Mouse (Mus musculus): Measurements from ENCODE around the gene Gm815.

Gene Gm815

GRCm38 (mm10) chr19:26885616-26886015, at the start of gene Gm815:
TSS of gene Gm815 (plus strand) at chr19:26885881.
- no peak for DNase-seq

DNA sequence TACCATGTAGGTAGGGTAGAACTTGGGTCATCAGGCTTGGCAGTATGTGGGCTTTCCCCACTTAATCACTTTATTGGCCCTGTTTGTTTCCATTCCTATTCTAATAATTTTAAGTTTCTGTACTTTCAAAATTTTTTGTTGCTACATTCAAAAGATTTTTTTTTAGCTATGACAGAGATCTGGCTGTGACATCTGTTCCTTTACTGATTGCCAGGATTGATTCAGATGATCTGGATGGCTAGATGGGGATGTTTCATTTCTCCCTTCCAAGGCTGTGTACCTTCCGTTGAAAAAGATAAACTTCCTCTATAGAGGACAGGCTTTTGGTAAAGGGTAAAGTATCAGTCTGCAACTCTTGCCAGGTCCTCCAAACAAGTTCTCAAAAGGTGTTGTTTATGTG, 48.1 kb upstream of the Gm815 start:
- DNase-seq = no peak

GRCm38 (mm10) chr19:26843896-26844295, 41.8 kb upstream of the Gm815 start:
- DNase-seq = no peak

- peak in 1 of 2 experiments; percentile 10 for DNase-seq
Observed at GRCm38 (mm10) chr19:26844813-26845212, 40.9 kb upstream of the Gm815 start.

DNA sequence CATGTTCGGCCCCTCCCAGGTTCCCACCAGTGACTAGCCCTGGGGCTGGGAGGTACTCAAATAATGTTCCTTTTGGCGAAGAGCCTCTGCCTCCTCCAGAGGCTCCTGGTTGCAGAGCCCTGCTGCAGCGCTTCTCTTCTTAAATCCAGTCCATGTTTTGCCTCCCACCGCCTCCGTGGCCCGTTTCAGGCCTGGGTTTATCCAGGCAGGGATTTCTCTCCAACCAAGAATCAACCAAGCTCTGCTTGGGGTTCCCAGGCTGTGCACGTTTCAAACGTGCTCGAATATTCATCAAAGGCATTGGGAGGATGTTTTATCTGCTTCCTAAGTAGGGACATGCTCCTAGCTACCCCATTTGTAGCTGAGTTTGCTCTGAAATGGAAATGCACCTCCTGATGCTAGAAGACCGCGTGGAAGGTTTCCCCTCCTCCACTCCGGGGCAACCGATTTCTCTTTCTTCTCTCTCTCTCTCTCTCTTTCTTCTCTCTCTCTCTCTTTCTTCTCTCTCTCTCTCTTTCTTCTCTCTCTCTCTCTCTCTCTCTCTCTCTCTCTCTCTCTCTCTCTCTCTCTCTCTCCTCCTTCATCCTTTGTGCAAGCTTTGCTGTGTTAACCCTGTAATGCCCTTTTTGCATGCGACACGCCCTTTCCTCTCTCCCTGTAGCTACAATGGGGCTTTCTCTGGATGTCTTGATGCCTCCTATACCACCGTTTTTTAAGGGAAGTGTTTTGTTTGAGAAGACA, 40.2 kb upstream of the Gm815 start:
- DNase-seq = peak; percentile 81 to 89

DNA sequence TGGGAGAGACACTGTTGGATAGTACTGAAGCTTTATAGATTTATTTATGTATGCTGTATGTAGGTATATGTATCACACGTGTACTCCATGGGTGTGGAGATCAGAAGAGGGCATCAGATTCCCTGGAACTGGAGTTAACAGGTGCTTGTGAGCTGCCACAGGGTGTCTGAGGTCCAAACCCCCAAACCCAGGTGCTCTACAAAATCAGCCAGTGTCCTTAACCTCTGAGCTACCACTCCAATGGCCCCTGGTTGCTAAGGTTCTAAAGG, 39.7 kb upstream of the Gm815 start:
- DNase-seq = no peak

DNA sequence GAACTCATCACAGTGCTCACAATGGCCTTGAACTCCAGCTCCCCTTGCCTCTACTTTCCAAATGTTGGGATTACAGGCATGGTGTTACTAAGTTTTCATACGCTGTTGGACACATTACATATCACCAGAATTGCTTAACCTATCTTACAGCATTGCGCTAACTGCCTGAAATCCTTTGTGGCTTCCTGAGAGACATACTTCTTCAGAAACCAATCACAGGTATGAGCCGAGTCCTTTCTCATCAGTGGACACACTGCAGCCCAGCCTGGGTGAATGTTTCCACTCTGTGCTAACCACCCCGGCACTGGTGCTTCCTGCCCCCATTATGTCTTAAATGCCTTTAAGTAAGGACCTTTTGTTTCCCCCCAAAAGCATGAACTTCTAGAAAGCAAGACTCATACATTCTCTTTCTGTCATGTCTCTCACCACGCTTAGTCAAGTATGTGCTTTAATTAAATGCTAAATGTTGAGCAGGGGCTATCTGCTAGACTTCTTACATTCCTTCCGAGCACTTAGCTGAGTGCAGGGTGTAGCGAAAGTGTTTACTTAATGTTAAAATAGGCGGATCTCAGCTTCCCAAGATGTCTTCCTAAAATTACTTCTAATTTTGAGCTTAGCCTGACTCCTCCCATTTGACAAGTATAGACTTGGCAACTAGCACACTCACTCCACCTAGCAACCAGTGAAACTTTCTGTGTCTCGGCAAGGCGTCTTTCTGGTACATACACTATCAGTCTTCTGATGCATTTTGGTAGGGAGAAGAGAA, 34.5 kb upstream of the Gm815 start:
- no peak for DNase-seq

GRCm38 (mm10) chr19:26852325-26852900, 33.3 kb upstream of the Gm815 start:
- DNase-seq = no peak

DNA sequence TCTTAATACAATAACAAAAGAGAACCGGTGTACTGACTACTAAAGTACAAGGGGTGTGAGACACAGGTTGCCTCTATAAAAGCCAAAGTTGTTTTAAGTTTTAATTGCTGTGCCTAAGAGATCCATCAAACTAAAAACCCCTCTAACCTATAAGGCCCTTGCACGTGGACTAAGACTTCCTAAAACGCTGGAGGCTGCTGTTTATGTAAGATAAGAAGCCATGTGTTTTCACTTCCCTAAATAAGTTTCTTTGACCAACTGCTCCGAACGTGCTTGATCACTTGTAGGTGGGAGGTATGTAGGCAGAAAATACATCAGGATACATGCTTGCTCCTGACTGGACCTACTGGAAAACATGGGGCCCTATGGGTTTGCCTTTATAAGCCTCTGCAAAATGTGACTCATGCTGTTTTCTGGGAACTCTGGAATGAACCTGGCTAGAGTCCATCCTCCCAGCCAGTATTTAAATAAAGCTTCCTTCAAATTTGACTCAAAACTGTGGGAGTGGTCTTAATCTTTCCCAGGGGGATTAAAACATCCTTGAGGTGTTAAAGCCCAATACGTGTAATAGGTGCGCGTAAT, 31.9 kb upstream of the Gm815 start:
- DNase-seq = no peak

GRCm38 (mm10) chr19:26854661-26855060, 31.0 kb upstream of the Gm815 start:
- DNase-seq = no peak

DNA sequence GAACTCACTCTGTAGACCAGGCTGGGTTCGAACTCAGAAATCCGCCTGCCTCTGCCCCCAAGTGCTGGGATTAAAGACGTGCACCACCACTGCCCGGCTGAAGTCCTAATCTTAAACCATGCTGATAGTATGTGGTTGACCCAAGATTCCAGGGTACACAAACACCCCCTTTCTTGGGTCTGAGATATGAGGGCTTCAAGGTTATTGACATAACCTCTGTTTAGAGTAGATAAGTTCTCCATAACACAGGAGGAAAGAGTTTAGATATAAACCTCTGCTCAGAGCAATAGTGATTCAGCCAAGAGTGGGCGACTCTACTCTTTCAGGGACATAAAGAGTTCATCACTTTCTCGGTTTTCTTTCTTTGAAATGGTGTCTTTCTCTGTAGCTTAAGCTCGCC, 30.5 kb upstream of the Gm815 start:
- DNase-seq = no peak

GRCm38 (mm10) chr19:26858427-26859194, 27.1 kb upstream of the Gm815 start:
- DNase-seq = no peak

DNA sequence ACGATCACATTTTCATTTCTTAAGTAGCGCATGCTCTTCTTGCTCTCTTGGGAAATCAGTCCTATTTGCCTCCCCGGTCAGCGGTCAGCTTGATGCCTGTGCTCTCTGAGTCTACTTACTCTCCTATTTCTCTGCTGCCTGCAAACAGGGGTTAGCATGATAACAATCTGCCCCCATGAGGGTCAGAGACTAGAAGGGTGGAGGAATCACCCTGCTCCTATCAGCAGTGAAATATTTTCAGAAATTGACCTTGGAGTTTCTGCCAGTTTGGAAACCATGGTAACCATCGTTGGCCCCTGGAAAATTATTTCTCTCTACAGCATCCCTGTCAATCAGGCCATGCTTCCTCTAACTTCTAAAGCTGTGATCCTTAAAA, 26.5 kb upstream of the Gm815 start:
- no peak for DNase-seq

GRCm38 (mm10) chr19:26863662-26864061, 22.0 kb upstream of the Gm815 start:
- no peak for DNase-seq

GRCm38 (mm10) chr19:26864975-26865690, 20.5 kb upstream of the Gm815 start:
- no peak for DNase-seq

DNA sequence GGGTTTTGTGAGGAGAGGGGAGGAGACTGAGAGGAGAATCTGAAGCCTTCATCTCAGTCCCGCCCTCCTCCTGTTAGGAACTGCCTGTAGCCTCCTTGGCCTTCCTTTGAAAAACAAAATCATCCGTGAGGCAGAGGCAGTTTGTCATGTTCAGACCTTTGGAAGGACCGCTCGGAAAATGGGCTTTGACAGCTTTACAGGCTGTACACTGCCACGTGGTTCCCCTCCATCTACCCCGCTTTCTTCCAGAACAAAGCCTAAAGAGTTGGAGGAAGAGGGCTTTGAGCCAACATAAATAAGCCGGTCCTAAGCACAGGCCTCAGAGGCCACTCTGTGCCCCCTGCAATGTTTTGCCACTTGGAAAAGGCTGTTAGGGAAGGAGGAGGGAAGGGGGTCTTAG, 19.9 kb upstream of the Gm815 start:
- DNase-seq = no peak

- no peak for DNase-seq
Observed at GRCm38 (mm10) chr19:26869591-26869990, 16.1 kb upstream of the Gm815 start.

- no peak for DNase-seq
Observed at GRCm38 (mm10) chr19:26870280-26870679, 15.4 kb upstream of the Gm815 start.

DNA sequence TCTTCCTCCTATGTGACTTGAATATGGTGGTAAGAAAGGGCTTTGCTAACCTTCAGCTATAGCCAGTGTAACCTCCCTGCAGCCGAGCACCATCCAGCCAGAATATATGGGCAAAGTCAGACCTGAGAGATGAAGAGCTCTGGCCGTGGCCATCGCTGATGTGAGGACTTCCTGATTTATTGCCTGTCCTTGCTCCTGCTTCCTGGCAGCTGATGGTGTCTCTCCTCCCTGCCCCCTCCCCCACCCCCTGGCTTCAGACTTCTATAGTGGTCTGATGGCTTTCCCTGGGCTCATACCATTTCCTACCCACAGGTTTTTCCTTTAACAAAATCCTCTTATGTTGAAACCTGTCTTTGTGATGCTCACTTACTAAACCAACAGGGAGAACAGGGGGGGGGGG, 14.6 kb upstream of the Gm815 start:
- no peak for DNase-seq

GRCm38 (mm10) chr19:26872886-26873285, 12.8 kb upstream of the Gm815 start:
- no peak for DNase-seq

- DNase-seq = no peak
Observed at GRCm38 (mm10) chr19:26875601-26876000, 10.1 kb upstream of the Gm815 start.

DNA sequence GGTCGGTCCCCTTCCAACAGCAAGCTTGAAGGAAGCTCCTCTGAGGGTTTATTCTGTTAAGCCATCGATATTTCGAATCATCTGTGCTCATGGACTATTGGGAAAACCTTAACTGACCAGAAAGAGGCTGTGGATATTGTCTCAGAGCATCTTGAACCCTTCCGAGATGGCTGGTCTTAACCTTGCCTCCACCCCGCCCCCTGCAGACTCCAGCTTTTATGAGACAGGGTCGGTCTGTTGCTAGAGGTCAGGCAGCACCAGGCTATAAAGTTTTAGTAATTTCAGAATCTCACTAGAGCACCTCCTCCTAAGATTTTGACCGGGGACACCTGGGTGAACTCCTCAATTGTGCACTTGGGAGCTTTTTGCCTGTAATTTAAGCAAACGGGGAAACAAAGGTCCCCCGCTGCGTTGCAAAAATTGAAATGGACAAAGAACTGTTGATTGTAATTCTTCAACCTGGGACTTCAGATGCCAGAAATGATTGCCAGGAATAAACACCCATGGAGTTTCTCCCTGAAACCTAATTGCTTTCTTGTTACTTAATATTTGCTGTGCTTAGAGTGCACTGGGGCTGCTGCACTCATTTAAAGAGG, 8.4 kb upstream of the Gm815 start:
- no peak for DNase-seq

Measured in cerebellum, adult 18-20 months (tissue).